Mouse (Mus musculus): ENCODE results near the gene Ehmt2. TPM values are rescaled to one million over a fixed set of nuclear protein-coding genes. Genes with fewer than 3 reads are reported as not detected.
A peak's percentile ranks its signal among the peaks of the same experiment; 100 is the strongest.

The Ehmt2 gene
- polyA plus RNA-seq, 1 experiment from 2014 or later, result 61.0 TPM

DNA sequence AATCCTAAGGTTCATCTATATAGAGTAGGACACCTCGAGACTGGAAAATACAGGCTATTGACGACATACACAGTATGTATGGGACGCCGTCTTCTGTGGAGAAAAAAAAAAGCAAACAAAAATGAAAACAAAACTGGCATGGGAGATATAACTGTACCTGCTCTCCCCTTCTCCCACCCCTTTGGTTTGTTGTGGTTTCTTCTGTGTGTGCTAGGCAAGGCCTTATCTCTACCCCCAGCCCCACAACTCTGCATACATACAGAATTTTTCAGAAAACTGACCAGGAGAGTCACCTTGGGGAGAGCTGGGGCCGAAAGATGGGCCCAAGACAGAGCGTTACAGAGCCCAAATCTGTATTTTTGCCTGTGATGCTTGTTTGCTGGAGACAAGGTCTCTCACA is 13.6 kb upstream of the Ehmt2 start:
- no peak for DNase-seq (ENCODE audit: low spot score)
- no peaks in the 10 kb centered on the region for H3K27me3 ChIP-seq (replicated peaks; ENCODE audit: control insufficient read depth, insufficient read depth, low read length)
- 88% methylated on average over 6 of the region's 6 CpGs for WGBS
- H3K27ac ChIP-seq (replicated peaks; ENCODE audit: low read depth, low read length), result no peak overlapping the region; the same call in 1 of the 2 replicates
- H3K9ac ChIP-seq (ENCODE audit: low read depth, low read length), result no peak overlapping the region
- H3K4me3 ChIP-seq (ENCODE audit: low read depth, low read length), result no peak overlapping the region
- no peak for ATAC-seq (ENCODE audit: low read depth)
- no peaks in the 10 kb centered on the region for H3K9me3 ChIP-seq (ENCODE audit: control insufficient read depth, low read length)
- H3K4me2 ChIP-seq (ENCODE audit: low read depth, low read length), result no peak overlapping the region
- peaks cover 8% of the 10 kb centered on the region; the same call in 1 of the 2 replicates for H3K4me1 ChIP-seq (ENCODE audit: control insufficient read depth, insufficient read depth, low read length)
- H3K36me3 ChIP-seq (ENCODE audit: control insufficient read depth, insufficient read depth, low read length), result no peaks in the 10 kb centered on the region

DNA sequence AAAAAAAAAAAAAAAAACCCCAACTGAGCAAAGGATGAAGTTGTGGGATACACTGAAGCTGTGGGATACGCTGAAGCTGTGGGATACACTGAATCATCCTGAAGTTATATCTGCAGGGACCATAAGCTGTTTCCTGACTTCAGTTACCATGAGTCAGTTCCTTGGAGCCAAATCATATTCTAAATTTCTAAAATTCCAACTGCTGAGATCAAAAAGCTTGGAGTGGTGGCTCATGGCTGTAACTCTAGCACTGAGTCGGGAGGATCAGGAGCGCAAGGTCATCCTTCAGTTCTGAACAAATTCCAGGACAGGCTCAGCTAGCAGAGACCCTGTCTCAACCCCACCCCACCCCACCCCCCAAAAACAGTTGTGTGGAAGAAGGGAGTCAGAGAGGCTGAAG is 12.7 kb upstream of the Ehmt2 start:
- H3K36me3 ChIP-seq (ENCODE audit: control insufficient read depth, insufficient read depth, low read length), result no peaks in the 10 kb centered on the region
- no peak overlapping the region for H3K9ac ChIP-seq (ENCODE audit: low read depth, low read length)
- no peaks in the 10 kb centered on the region for H3K9me3 ChIP-seq (ENCODE audit: control insufficient read depth, low read length)
- DNase-seq (ENCODE audit: low spot score) (no peak), ATAC-seq (ENCODE audit: low read depth) (no peak)
- H3K4me1 ChIP-seq (ENCODE audit: control insufficient read depth, insufficient read depth, low read length), result peaks cover 6% of the 10 kb centered on the region; the same call in 1 of the 2 replicates
- no peak overlapping the region for H3K27ac ChIP-seq (replicated peaks; ENCODE audit: low read depth, low read length)
- WGBS, result 61% methylated on average over 3 of the region's 3 CpGs
- no peak overlapping the region for H3K4me3 ChIP-seq (ENCODE audit: low read depth, low read length)
- H3K27me3 ChIP-seq (replicated peaks; ENCODE audit: control insufficient read depth, insufficient read depth, low read length), result no peaks in the 10 kb centered on the region
- H3K4me2 ChIP-seq (ENCODE audit: low read depth, low read length), result no peak overlapping the region

DNA sequence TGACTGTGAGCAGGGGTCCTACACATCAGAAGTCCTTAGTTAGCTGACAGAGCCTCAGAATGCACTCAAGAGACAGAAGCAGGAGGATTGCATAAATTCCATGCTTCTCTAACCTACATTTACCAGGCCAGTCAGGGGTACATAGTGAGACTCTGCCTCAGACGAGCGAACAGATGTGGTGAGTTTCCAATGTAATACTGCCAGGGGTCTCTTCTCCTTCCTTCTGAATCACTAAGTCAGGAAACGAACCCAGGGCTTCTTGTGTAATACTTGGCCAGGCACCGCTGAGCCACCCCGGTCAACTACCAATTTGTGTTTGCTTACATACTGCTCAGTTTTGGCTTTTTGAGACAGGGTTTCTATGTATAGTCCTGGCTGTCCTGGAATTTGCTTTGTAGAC is 10.3 kb upstream of the Ehmt2 start:
- no peaks in the 10 kb centered on the region for H3K9me3 ChIP-seq (ENCODE audit: control insufficient read depth, low read length)
- H3K9ac ChIP-seq (ENCODE audit: low read depth, low read length), result no peak overlapping the region
- no peaks in the 10 kb centered on the region for H3K36me3 ChIP-seq (ENCODE audit: control insufficient read depth, insufficient read depth, low read length)
- no peak for ATAC-seq (ENCODE audit: low read depth)
- H3K4me1 ChIP-seq (ENCODE audit: control insufficient read depth, insufficient read depth, low read length), result no peaks in the 10 kb centered on the region; the same call in 1 of the 2 replicates
- no peak overlapping the region for H3K4me3 ChIP-seq (ENCODE audit: low read depth, low read length)
- no peak for DNase-seq (ENCODE audit: low spot score)
- H3K27ac ChIP-seq (replicated peaks; ENCODE audit: low read depth, low read length), result no peak overlapping the region
- no peaks in the 10 kb centered on the region for H3K27me3 ChIP-seq (replicated peaks; ENCODE audit: control insufficient read depth, insufficient read depth, low read length)
- 85% methylated on average over 5 of the region's 5 CpGs for WGBS
- H3K4me2 ChIP-seq (ENCODE audit: low read depth, low read length), result no peak overlapping the region

DNA sequence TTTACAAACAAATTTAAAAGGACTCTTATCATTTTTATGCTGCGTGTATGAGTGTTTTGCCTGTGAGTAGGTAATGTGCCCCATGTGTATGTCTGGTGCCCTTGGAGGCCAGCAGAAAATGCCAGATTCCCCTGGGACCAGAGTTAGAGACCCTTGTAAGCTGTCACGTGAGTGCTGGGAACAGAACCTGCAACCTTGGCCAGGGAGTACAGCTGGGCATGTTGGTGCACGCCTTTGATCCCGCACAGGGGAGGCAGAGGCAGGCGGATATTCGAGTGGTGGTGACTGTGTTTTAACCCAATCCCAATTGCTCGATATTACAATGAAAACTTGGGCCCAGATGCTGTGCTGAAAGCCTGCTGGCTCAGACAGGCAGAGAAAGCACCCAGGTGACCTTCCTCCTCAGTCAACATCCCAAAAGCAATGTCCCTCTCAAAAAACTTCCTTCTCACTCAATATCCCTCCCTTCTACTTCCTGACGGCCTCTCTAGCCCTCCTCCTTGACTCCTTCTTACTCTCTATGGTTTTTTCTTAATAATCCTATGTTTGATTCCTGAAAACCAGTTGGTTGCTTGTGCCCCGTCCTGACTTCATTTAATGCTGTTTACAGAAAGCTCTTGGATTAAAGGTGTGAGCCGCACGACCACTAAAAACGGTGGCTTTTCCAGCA is 8.1 kb upstream of the Ehmt2 start:
- no peak for ATAC-seq (ENCODE audit: low read depth)
- H3K27me3 ChIP-seq (replicated peaks; ENCODE audit: control insufficient read depth, insufficient read depth, low read length), result no peaks in the 10 kb centered on the region
- H3K4me1 ChIP-seq (ENCODE audit: control insufficient read depth, insufficient read depth, low read length), result no peaks in the 10 kb centered on the region
- H3K36me3 ChIP-seq (ENCODE audit: control insufficient read depth, insufficient read depth, low read length), result no peaks in the 10 kb centered on the region
- no peak overlapping the region for H3K27ac ChIP-seq (replicated peaks; ENCODE audit: low read depth, low read length)
- DNase-seq (ENCODE audit: low spot score), result no peak
- H3K9ac ChIP-seq (ENCODE audit: low read depth, low read length), result no peak overlapping the region; the same call in 1 of the 2 replicates
- no peak overlapping the region for H3K4me2 ChIP-seq (ENCODE audit: low read depth, low read length)
- no peak overlapping the region for H3K4me3 ChIP-seq (ENCODE audit: low read depth, low read length)
- H3K9me3 ChIP-seq (ENCODE audit: control insufficient read depth, low read length), result no peaks in the 10 kb centered on the region
- 82% methylated on average over 12 of the region's 12 CpGs for WGBS

DNA sequence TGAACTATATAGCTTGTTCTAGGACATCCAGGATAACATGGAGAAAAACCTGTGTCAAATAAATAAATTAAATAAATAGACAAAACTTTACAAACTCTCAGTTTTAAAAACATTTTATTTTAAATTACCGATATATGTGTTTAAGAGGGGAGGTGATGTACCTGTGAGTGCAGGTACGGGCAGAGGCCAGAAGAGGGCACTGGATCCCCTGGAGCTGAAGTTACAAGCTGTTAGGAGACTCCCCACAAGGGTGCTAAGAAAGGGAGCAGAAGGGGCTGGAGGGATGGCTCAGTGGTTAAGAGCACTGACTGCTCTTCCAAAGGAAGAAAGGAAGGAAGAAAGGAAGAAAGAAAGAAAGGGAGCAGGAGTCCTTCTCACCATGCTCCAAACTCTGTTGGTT is 6.9 kb upstream of the Ehmt2 start:
- H3K4me1 ChIP-seq (ENCODE audit: control insufficient read depth, insufficient read depth, low read length), result peaks cover 4% of the 10 kb centered on the region; the same call in 1 of the 2 replicates
- no peak overlapping the region for H3K9ac ChIP-seq (ENCODE audit: low read depth, low read length)
- H3K9me3 ChIP-seq (ENCODE audit: control insufficient read depth, low read length), result no peaks in the 10 kb centered on the region
- no peak for ATAC-seq (ENCODE audit: low read depth)
- DNase-seq (ENCODE audit: low spot score), result no peak
- H3K27me3 ChIP-seq (replicated peaks; ENCODE audit: control insufficient read depth, insufficient read depth, low read length), result no peaks in the 10 kb centered on the region
- H3K36me3 ChIP-seq (ENCODE audit: control insufficient read depth, insufficient read depth, low read length), result peaks cover 6% of the 10 kb centered on the region; the same call in 1 of the 2 replicates
- 87% methylated on average over 2 of the region's 2 CpGs for WGBS
- H3K4me3 ChIP-seq (ENCODE audit: low read depth, low read length), result no peak overlapping the region
- H3K27ac ChIP-seq (replicated peaks; ENCODE audit: low read depth, low read length), result no peak overlapping the region
- H3K4me2 ChIP-seq (ENCODE audit: low read depth, low read length), result no peak overlapping the region

DNA sequence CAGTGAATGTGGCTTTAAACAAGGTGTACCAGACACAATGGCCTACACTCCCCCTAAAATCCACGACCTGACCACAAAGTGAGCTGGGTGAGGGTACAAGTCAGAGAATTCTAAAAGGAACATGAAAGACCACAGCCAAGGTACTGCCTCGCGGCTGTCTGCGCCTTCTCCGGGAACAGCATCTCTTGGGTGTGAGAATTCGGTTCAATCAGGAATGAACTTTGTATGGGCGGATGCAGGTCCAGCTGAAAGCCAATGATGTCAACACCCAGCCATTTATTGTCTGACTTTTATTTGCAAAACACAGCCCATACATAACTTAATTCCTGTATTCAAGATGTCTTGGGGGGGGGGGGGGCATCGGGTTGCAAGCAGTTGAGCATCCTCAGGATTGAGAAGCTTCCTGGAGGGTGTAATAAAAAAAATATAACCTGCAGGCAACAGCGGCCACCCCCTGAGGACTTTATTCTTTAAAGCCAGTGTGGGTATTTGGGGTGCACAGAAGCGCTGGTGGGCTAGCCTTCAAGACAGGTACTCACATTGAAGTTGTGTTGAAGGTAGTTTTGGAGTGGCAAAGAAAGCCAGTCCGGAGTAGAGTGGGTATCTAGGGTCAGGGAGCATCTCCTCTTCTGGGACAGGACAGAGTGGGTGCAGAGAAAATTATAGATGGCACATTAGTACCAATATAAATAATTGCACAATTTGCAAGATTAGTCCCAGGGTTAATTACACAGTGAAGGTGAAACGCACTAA is 5.0 kb upstream of the Ehmt2 start:
- Histone ChIP-seq H3K9ac (ENCODE audit: low read depth, low read length) (peak overlapping the region; percentile 91; the same call in 1 of the 2 replicates), H3K9me3 (ENCODE audit: control insufficient read depth, low read length) (no peaks in the 10 kb centered on the region), H3K27me3 (replicated peaks; ENCODE audit: control insufficient read depth, insufficient read depth, low read length) (no peaks in the 10 kb centered on the region), H3K4me2 (ENCODE audit: low read depth, low read length) (peak overlapping the region; percentile 84), H3K36me3 (ENCODE audit: control insufficient read depth, insufficient read depth, low read length) (peaks cover 9% of the 10 kb centered on the region; the same call in 1 of the 2 replicates), H3K27ac (replicated peaks; ENCODE audit: low read depth, low read length) (peak overlapping the region; percentile 78; the same call in 1 of the 2 replicates), H3K4me1 (ENCODE audit: control insufficient read depth, insufficient read depth, low read length) (peaks cover 12% of the 10 kb centered on the region; the same call in 1 of the 2 replicates), H3K4me3 (ENCODE audit: low read depth, low read length) (peak overlapping the region; percentile 80; the same call in 1 of the 2 replicates)
- DNase-seq (ENCODE audit: low spot score) (no peak), ATAC-seq (ENCODE audit: low read depth) (no peak)
- WGBS, result 71% methylated on average over 12 of the region's 12 CpGs

DNA sequence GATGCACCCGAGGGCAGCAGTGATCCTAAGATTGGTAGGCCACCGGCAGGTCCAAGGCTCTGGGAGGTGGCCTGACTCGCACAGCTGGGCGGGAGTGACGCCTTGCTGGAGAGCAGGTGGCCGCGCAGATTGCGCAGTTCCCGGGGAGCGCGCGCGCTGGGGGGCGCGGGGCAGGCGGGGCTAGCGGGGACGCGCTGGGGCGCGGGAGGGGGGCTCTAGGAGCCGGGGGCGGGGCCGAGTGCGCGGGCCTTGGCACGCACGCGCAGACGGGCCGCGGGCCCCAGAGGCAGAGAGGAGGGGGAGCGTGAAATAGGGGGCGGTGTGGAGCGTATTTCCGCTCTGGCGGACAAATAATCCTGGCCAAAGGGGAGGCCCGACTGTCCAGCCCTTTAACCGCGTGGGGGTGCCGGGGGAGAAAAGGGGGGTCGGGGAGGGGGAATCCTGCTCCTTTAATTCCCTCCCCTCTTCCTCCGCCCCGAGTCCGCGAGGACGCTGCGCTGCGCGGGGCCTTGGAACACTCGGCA is 4.1 kb upstream of the Ehmt2 start:
- Histone ChIP-seq H3K4me3 (ENCODE audit: low read depth, low read length) (peak overlapping the region; percentile 80), H3K9ac (ENCODE audit: low read depth, low read length) (peak overlapping the region; percentile 91), H3K9me3 (ENCODE audit: control insufficient read depth, low read length) (no peaks in the 10 kb centered on the region), H3K27ac (replicated peaks; ENCODE audit: low read depth, low read length) (peak overlapping the region; percentile 90), H3K36me3 (ENCODE audit: control insufficient read depth, insufficient read depth, low read length) (peaks cover 9% of the 10 kb centered on the region; the same call in 1 of the 2 replicates), H3K4me1 (ENCODE audit: control insufficient read depth, insufficient read depth, low read length) (peaks cover 12% of the 10 kb centered on the region; the same call in 1 of the 2 replicates), H3K4me2 (ENCODE audit: low read depth, low read length) (peak overlapping the region; percentile 84), H3K27me3 (replicated peaks; ENCODE audit: control insufficient read depth, insufficient read depth, low read length) (no peaks in the 10 kb centered on the region)
- DNase-seq (ENCODE audit: low spot score) (peak; percentile 97), ATAC-seq (ENCODE audit: low read depth) (peak; percentile 90)
- 0% methylated on average over 10 of the region's 51 CpGs for WGBS

DNA sequence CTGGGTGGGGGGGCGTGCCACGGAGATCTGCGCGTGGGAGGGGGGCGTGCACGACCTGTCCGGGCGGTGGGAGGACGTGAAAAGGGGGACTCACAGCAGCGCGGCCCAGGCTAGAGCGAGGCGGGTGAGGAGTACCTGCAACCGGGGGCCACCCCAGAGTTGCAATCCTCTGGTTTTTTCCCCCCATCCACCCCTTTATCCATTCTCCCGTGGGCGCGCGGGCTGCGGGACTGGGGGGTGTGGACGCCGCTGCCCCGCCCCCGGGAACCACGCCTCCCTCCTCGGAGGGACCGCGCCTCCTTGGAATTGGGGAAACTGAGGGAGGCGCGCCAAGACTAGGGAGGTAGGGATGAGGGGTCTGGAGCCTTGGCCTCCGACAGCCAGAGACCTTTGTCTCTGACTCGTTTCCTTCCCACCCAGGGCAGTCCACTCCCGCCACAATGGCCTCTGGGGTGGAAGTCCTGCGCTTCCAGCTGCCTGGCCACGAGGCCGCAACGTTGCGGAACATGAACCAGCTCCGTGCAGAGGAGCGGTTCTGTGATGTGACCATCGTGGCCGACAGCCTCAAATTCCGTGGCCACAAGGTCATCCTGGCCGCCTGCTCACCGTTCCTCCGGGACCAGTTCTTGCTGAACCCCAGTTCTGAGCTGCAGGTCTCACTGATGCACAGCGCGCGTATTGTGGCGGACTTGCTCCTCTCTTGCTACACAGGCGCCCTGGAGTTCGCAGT is 3.3 kb upstream of the Ehmt2 start:
- Histone ChIP-seq H3K36me3 (ENCODE audit: control insufficient read depth, insufficient read depth, low read length) (peaks cover 9% of the 10 kb centered on the region; the same call in 1 of the 2 replicates), H3K4me1 (ENCODE audit: control insufficient read depth, insufficient read depth, low read length) (peaks cover 12% of the 10 kb centered on the region; the same call in 1 of the 2 replicates), H3K27me3 (replicated peaks; ENCODE audit: control insufficient read depth, insufficient read depth, low read length) (no peaks in the 10 kb centered on the region), H3K27ac (replicated peaks; ENCODE audit: low read depth, low read length) (peak overlapping the region; percentile 90), H3K9me3 (ENCODE audit: control insufficient read depth, low read length) (no peaks in the 10 kb centered on the region), H3K9ac (ENCODE audit: low read depth, low read length) (peak overlapping the region; percentile 91), H3K4me2 (ENCODE audit: low read depth, low read length) (peak overlapping the region; percentile 84), H3K4me3 (ENCODE audit: low read depth, low read length) (peak overlapping the region; percentile 80)
- ATAC-seq (ENCODE audit: low read depth) (peak; percentile 15), DNase-seq (ENCODE audit: low spot score) (peak; percentile 55)
- WGBS, result 12% methylated on average over 23 of the region's 51 CpGs
